Mouse (Mus musculus): ENCODE measurements around the gene Mrm2. TPM values are rescaled to one million over a fixed set of nuclear protein-coding genes. Genes with fewer than 3 reads are reported as not detected.

Mrm2 gene
- 15.9 TPM for polyA plus RNA-seq (2017; shearing (Covaris generic))

DNA sequence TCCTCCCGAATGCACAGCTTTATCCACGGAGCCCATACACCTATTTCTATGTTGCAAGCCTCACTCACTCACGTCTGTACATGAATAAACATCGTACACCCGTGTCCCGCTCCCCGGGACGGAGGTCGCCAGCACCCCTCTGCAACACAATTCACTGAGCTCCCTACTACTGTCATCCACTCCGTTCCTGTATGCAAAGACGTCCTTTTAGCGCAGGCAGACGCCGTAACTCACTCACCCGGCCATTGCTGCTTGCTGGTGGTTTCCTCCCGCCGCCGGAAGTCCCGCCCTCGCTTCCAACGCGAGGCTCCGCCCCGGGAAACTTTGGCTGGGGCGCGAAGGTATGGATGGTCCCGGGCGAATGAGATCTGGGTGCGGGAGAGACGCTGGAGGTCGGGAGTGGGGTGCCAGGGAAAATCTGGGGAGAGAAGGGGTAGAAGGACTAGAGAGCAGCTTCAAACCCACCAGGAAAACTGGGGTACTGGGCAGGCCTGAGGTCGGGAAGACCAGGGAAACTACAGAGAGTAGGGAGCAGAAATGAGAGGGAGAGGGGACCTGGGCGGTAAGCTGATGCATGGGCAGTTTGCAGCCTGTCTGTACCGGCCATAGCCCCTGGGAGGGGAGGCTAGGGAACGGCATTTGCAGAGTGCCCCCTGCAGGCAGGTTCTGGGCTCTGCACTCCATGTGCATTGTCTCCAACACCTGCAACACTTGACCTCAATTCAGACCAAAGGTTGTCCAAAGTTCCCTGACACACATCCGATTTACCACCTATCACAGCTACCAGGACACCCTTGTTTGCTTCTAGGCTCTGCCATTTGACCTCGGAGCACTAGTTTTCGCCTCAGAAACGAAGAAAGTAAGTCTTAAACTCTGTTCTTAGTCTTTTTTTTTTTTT is at the start of gene Mrm2:
TSS of gene Mrm2 (minus strand) at position 284 of the 898 bp plus-strand sequence.

GRCm38 (mm10) chr5:140321042-140321755 is 10.5 kb downstream of the Mrm2 start, which contains the start of the genes Mad1l1 and Nudt1:
Gene Mad1l1, minus strand, starts transcription at chr5:140321552.
Gene Nudt1, plus strand, starts transcription at chr5:140321656.

Other genes starting within 250 kb of the Mrm2 start
- gene Mad1l1, start 10.3 kb downstream of the Mrm2 start, polyA plus RNA-seq (2017; shearing (Covaris generic)): 29.0 TPM
- 20.0 TPM for gene Nudt1, start 10.2 kb downstream of the Mrm2 start, polyA plus RNA-seq (2017; shearing (Covaris generic))
- 1.4 TPM for gene Snx8, start 57.4 kb upstream of the Mrm2 start, polyA plus RNA-seq (2017; shearing (Covaris generic))
- 225 TPM for gene Eif3b, start 87.4 kb upstream of the Mrm2 start, polyA plus RNA-seq (2017; shearing (Covaris generic))
- gene Gm4869, start 113.7 kb upstream of the Mrm2 start, polyA plus RNA-seq (2017; shearing (Covaris generic)): not detected
- gene Chst12, start 173.7 kb upstream of the Mrm2 start, polyA plus RNA-seq (2017; shearing (Covaris generic)): 42.8 TPM
- gene Grifin, start 233.2 kb upstream of the Mrm2 start, polyA plus RNA-seq (2017; shearing (Covaris generic)): 4.6 TPM